Mouse (Mus musculus): ENCODE measurements around the gene Abhd5. TPM values are rescaled to one million over a fixed set of nuclear protein-coding genes. Genes with fewer than 3 reads are reported as not detected.

Abhd5 gene
- total RNA-seq, 2 experiments from 2014 or later, result 46.7 to 48.2 TPM

DNA sequence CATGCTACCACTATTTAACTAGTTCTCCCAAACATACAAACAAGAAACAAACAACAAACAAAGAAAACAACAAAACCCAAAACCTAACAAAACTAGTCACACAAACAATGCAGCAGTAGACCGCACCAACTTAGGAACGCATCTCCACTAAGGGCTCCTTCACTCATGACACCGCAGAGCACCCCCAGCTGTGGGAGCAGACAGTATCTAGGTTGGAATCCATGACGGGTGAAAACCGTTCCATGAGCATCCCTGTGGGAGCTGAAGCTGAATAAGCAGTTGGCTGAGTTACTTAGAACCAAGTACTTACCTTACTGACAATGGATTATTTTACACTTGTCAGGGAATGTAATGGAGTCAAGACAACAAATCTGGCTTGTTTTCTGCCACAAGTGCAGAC lies 5.3 kb upstream of the Abhd5 start:
- no peak for DNase-seq (ENCODE audit: low spot score)

DNA sequence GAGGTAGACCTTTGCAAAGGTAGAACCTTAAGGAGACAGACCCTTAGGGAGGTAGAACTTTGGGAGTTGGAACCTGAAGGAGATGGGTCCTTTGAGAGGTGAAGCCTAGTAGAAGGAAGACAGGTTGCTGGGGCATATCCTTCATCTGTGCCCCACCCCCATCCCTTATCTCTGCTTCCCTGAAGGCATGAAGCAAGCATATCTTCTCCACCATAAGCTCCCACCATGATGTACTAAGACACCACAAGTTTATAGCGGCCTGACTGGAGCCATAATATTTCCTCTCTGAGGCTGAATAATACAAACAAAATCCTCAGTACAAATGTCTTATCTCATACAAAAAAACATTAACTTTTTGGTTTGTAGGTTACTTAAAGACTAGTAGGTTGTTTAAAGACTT lies 3.5 kb upstream of the Abhd5 start:
- no peak for DNase-seq (ENCODE audit: low spot score)

DNA sequence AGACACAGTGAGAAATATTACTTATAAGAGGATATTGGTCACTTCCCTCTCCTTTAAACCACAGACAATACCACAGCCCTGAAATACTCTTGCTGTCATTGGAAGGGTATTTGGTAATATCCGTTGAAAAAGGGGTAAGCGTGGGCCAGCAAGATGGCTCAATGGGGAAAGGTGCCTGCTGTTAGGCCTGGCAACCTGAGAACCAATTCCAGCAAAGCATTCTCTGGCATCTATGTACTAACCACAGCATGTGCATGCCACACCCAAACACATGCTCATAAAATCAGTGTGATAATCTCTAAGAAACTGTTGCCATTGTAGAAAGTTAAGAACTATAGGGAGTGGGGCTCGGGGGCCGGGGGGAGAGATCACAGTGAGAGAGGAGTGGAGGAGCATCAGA lies 2.1 kb upstream of the Abhd5 start:
- no peak for DNase-seq (ENCODE audit: low spot score)

DNA sequence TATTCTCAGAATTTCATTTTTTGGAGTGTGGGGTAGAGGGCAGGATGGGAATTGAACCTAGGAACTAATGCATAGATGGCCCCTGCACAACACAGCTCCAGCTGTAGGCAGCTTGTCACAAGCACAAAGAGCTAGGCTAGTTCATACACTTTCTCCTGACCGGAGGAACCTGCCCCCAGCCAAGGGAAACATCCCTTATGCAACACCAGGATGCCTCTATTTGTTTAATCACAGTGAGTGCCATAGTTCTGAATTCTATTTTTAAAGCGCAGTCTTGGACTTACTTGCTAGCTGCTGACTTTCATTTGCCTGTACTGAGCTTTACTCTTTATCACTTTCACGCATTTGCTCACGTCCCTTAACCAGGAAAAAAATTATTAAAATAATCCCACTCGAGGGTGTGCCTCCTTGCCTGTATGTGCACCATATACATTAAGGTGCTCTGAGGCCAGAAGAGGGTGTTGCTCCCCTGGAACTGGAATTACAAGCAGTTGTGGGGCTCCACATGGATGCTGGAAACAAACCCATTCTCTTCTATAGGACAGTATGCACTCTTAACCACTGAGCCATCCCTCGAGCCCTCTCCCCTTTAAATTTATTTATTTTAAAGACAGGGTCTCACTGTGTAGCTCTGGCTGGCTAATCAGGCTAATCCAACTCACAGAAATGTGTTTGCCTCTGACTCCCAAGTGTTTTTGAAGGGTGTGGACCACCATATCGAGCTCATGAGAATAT lies 845 bp upstream of the Abhd5 start:
- no peak for DNase-seq (ENCODE audit: low spot score)

DNA sequence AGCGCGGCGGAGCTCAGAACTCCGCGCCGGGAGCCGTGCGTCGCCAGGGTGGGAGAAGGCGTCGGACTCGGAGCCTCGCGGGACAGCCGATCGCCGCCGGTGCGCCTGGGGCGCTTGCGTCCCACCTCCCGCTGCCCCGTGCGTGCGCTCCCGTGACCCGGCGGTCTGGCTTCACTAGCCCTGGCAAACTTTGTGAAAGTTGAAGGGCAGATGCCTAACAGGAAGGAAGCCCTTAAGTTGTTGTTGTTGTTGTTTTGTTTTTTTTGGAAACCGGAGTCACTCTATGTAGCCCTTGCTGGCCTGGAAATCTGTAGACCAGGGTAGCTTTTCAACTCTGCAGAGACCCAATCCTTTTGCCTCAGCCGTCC lies 601 bp downstream of the Abhd5 start:
- no peak for DNase-seq (ENCODE audit: low spot score)

DNA sequence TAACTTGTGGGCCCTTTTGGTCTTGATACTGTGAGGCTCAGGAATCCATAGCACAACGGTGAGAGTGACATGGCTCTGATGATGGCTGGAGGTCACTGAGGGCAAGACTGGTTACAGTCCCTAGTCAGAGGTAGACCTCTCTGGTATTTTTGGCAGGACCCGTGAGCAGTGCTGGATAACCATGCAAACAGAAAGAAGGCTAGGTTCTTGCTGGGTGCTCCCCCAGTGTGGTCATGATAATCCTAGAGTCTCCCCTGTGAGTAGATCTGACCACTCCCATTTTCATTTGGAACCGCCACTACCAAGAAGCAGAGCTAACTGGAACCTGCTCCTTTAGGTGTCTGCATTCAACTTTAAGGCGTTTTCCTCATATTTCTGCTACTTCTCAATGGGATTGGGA lies 1.5 kb downstream of the Abhd5 start:
- DNase-seq (ENCODE audit: low spot score), result no peak

DNA sequence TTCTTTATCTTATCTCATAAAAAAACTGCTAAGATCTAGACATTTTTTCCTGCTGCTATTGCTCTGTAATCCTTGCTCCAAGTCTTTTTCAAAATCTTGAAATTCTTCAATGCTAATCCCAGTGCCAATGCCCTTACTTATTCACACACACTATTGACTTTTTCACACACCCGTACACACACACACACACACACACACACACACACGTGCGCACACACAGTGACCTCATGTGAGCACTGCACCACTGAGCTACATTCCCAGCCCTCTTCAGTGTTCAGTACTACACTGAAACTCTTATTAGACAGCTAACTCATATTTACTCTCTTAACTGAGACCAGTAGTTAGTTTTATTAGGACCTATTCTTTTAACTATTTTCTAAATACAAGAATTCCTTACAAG lies 2.8 kb downstream of the Abhd5 start:
- no peak for DNase-seq (ENCODE audit: low spot score)

DNA sequence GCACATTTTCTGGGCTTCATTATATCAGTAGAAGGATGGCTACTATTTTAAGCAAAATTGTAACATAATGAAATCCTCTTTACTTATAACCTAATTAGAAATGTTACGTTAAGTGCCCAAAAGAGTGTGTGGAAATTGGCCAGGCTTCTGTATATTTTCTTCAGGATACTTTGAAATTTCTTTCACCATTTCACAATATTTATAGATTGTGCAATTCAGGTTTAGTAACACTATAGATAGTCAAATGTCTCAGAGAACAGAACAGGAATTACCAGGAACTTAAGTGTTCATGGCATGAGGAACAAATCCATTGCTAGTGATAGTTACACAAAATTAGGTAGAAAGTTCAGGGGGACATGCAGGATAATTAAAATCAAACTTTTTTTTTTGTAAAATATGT lies 5.7 kb downstream of the Abhd5 start:
- no peak for DNase-seq (ENCODE audit: low spot score)

DNA sequence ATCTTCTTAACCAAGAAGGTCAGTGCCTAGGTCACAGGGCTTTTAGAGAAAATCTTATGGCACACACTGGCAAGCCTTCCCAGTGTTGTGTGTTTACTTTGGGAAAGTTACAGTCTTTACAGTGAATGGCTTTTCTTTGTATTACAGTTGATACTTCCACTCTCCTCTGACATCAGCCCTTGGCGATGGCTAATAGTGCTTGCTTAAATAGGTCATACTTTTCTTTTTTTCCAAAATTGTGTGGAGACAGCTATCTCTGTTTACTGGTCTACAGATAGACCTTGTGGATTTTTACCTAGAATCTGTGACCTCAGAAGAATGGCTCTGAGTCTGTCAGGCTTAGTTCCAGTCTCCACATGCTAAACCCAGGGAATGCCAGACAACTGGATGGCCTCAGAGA lies 6.2 kb downstream of the Abhd5 start:
- no peak for DNase-seq (ENCODE audit: low spot score)

DNA sequence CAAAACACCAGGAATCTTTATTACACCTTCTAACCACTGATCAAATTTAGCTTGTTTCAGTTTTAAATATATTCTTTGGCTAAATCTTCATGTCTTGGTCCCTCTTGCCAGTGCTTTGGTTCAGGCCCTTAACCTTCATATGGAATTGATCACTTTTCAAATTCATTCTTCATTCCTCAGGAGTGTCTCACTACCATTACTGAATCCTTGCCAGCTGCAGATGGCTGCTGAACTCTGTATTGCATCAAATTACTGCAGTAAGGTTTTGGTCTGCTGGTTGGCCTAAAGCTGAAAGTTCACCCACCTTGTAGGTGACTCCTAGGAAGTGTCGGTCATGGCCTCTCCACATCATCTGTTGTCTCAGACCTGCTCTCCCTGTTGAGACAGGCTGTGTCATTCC lies 12.8 kb downstream of the Abhd5 start:
- no peak for DNase-seq (ENCODE audit: low spot score)

DNA sequence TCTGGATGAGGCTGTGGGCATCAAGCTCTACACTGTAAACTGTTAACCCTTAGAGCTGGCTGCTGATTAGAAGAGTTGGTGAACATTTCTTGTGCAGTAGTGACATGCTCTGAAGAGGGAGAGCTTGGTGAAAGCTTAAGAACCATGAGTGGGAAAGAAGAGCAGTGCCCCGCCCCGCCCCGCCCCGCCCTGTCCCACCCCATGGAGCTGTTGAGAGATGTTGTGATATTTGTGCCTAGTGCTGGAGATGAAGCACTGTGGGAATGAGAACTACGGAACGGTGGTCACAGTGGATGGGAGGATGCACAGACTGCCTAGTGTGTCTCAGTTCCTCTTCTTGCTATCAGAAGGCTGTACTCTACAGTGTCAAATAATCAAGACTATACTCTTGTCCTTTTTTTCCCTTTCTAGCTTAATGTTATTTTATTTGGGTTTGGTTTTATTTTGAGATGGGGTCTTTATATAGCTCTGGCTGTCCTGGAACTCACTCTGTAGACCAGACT lies 18.9 kb downstream of the Abhd5 start:
- no peak for DNase-seq (ENCODE audit: low spot score)

DNA sequence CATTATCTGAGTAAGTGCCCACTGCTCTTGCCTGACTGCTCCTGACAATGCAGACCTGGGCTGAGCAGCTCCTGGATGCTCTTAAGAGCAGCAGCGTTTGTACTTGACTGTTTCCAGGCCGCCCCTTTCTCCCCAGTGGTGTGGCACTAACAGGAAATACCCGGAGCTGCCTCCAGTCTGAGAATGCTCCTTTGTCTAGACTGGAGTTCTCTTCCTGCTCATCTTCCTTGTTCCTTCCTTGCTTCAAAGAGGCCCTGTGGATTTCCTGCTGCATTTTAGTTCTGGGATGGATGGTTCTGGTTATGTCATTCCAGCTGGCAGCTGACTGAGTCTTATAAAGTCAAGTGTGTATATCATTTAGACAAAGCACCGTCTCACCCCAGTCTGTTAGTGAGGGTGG lies 21.1 kb downstream of the Abhd5 start:
- DNase-seq (ENCODE audit: low spot score), result no peak

DNA sequence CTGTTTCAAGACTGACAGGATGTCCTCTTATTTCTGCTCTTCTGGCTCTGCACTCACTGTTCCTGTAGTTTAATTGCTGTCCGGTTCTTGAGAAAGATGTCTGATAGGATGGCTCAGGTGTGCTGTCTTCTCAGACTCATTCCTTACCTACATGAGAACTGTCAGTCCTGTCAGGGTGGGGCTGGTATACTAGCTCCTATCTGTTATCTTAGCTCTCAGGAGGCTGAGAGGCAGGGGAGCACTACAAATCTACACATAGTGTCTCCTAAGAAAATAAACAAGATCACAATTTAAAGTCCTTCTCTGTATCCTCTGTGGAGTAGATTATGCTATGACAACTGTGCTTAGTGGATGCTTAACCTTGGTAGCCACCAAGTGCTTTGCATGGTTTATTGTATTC lies 21.6 kb downstream of the Abhd5 start:
- DNase-seq (ENCODE audit: low spot score), result no peak

DNA sequence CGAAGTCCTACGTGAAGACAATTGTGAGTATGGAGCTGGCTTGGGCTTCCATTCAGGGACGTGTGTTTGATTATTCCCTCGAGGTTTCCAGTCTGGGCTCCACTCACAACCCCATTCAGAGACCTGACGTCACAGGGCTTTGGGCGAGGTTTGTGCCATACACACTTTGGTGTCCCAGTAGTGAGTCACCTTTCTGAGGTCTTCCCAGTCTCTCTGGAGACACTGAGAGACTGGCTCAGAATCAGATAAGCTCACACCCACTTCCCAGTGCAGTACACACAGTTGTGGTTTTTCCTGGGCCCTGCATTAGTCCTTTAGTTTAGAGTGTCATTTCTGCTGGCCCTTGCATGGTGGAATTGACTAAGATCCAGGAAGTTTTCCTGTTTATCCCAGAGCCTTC lies 27.6 kb downstream of the Abhd5 start:
- no peak for DNase-seq (ENCODE audit: low spot score)

DNA sequence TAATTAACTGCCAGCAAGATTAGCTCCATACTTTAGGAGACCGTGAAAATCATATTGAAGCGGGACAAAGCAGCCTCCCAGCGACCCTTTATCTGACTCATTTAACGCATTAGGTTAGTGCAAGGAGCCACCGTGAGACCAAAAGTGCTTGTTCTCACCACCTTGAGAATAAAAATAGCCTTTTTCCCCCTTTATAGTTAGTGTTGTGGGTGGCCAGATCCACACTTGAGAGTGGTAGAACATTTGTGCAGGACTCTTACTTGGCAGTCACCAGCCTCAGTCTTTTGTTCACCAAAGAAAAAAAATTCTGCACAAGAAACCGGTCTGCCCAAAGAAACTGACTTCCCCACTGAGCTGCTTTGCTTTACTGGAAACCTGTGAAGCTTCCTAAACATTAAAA lies 29.6 kb downstream of the Abhd5 start:
- DNase-seq (ENCODE audit: low spot score), result no peak

DNA sequence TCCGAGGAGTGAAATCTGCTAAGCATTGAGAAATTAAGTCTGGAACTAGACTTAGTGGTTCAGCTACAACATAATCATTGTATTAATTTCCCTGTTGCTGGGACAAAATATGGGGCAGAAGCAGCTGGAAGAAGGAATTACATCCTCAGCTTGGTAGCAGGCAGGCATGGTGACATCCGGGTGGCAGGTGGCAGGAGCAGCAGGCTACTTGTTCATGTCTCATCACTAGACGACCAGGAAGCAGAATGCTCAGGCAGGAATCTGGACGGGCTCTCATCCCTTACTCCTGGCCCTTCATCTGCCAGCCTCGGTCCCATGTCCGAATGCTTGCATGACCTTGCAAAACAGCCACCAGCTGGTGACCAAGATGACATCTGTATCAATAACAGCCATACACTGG lies 30.6 kb downstream of the Abhd5 start:
- no peak for DNase-seq (ENCODE audit: low spot score)

DNA sequence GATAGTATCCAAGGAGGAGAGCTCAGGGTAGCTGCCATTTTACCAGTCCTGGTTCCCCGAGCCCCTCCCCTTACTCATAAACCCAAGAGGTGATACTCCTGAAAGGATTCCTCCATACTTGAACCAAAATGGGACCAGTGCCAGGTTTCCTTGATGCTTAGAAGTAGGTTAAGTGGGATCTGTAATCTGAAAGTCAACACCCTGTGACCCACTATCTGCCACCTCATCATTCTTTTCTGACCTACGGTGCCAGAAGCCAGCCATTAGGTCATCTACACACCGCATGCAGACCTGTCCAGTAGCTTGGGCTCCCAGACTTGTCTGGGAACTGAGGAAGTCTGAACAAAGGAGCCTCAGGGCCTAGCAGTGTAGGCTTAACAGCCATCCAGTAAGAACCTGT lies 34.6 kb downstream of the Abhd5 start:
- no peak for DNase-seq (ENCODE audit: low spot score)

DNA sequence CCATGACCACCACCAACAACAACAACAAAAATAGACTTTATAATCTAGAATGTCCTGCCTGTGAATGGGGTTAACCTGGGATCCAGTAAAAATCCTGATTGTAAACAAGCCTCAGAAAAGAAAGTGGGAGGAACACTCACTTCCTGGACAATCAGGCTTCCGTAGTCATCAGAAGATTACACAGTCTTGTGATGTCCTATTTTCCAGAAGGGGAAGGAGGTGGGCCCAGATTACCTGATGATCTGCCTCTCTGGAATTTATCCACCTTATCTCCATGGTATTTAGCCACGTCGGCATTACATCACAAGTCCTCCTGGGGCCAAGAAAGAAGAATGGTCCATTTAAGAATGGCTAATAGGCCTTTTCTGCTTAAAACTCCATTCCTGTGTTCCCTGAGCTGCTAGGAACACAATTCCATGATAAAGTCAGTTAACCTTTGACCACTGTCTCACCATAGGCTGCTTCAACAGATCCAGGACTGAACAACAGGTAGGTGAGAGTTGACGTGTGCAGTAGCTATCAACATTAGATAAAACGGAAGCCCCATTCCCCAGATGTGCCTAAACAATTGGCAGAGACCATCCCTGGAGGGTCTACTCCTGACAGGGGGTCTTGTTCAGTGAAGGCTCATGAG lies 38.0 kb downstream of the Abhd5 start:
- DNase-seq (ENCODE audit: low spot score), result no peak

DNA sequence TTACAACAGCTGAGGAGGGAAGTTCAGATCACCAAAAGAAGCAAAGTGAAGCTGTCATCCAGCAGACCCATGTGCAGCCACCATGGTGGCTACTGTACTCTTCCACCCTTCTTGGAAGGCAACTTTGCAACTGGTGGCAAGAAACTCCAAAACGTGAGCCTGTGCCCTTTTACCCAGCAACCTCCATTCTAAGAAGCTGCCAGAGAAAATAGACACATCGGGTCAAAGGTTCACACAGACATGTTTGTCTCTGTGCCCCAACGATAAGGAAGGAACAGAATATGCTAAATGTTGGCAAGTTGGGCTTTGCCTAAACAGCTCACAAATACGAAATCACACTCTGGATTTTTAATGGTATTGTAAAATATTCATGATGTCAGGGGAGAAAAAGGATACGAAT lies 44.4 kb downstream of the Abhd5 start:
- DNase-seq (ENCODE audit: low spot score), result no peak

DNA sequence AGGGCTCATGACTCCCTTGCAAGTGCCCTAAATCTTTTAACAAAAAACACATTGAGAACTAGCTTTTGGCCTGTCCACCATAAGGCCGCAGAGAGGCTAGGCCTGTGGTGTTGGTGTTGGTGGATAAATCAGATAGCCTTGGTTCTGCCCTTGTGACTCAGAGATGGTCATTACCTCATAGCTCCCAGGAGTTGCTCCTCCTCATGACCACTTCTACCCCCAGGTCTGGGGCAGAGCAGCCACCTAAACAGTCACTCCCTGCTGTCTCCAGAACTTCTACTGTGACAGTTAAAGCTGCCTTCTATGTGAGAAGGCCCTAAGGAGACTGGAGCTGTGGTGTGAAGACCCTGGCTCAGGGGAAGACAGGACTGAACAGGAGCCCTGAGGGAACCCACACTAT lies 45.7 kb downstream of the Abhd5 start:
- no peak for DNase-seq (ENCODE audit: low spot score)

DNA sequence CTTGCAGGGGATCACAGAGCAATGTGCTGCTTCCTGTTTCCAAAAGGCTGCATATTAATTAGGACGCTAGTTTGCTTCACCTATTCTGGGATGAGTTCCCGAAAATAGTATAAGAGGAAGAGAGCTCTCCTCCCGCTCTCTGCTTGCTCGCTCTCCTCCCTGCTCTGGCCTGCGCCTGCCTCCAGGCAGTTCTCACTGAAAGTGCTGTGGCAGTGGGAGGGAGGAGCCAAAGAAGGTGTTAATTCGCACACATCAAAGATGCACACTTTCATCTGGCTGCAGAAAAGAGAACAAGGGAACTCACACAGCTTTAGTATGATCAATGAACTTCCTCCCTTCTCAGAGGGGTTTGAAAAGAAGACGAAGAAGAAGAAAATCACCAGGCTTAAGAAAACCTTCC lies 47.3 kb downstream of the Abhd5 start:
- DNase-seq (ENCODE audit: low spot score), result no peak

DNA sequence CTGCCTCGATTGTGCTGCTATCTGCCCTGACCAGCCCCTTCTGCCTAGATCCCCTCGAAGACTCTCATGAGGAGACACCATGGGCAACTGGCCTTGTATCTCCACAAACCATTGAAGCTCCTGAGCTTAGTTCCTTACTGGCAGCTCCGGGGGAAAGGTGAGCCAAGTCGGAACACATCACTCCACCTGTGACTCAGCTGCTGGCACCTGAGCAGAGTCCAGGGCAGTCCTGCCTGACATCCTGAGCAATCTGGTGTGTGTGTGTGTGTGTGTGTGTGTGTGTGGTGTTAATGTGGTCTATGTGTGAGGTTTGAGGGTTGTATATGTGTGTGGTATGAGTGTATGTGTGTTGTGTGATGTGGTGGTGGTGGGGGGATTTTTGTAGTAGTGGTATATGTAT lies 49.8 kb downstream of the Abhd5 start:
- DNase-seq (ENCODE audit: low spot score), result no peak

DNA sequence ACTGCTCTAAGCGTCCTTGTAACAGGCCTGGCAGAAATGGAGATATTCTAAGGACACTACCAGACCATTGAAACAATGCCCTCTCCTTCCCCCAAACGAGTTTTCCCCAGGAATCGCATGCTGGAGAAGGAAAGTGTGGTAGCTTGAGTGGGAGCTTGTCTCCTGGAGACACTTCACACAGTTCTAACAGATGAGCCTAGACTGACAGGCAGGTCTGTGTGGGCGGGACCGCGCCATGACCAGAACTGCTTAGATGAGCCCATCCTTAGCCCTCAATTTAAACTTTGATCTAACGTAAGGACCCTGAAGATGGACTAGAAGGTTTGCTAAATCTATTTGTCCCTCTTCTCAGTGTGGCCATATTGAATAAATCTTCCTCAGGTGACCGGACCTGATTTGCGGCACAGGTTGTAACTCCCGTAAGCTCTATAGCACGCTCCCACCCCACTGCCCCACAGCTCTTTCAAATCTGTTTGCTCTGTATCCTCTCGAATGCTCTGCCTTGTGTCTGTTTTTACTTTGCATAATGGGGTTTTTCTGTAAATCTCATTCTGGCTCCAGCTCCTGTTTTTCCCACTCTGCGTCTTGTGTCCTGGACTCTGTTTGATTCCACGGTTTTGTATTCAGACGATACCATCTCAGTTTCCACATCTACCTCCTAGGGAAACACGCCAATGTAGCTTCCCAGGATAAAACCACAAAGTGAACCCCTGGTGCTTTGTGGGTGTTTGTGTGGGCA lies 59.2 kb downstream of the Abhd5 start:
- no peak for DNase-seq (ENCODE audit: low spot score)
